Mouse (Mus musculus) neural tube, embryonic 10.5 days (tissue): Measurements from ENCODE around the gene Krt79.

Experiments
- DNase-seq: peaks from one replicate; pipeline ENCODE4 v3.0.0-alpha.2; 2017; ENCODE audit warnings: low spot score; ENCODE audit errors: extremely low spot score

The Krt79 gene

GRCm38 (mm10) chr15:101940274-101940829, at the start of gene Krt79:
Gene Krt79 (minus strand): TSS chr15:101940324.
- no peak for DNase-seq

GRCm38 (mm10) chr15:101988714-101989113, 48.6 kb upstream of the Krt79 start:
- no peak for DNase-seq

DNA sequence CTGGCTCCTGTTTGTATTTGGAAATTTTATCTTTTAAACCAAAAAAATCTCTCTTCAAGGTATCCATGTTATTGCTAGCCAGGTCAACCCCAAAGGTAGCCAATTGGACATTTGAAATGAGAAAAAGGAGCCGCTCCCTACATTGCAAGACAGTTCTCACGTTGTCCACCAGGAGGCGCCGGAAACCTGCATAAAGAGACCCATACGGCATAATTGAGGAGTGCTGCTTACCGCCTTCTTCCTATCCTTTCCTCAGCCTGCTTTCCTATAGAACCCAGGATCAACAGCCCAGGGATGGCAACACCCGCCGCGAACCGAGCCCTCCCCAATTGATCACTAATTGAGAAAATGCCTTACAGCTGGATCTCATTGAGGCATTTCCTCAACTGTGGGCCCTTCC, 48.0 kb upstream of the Krt79 start:
- peak; percentile 91 for DNase-seq

GRCm38 (mm10) chr15:101984746-101985145, 44.6 kb upstream of the Krt79 start:
- no peak for DNase-seq

DNA sequence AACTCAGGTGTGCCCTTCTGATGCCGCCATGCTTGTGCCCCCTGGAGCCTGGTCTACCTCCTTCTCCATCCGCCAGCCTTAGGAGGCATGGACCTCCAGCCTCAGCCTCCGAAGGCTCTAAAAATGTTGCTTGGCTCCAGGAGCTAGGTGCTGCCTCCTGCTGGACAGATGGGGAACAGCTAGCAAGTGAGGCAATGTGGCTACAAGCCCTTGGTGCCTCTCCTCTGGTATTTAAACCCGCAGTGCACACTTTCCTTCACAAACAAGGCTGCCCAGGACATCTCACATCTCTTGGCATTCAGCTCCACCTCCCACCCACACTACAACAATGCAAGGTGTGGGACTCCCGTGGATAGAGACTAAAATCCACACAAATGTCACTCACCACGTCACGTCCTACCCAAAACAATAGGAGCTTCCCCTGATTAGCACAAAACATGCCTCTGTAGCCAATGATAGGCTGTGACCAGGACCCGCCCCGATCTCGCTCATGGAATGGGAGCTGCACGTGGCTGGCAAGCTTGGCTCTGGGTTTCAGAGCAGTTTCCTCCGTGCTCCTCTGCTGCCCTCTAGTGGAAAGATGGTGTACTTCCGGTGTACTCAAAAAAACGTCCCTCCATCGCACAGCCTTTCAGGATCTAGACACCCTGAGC, 44.0 kb upstream of the Krt79 start:
- DNase-seq = peak; percentile 96

DNA sequence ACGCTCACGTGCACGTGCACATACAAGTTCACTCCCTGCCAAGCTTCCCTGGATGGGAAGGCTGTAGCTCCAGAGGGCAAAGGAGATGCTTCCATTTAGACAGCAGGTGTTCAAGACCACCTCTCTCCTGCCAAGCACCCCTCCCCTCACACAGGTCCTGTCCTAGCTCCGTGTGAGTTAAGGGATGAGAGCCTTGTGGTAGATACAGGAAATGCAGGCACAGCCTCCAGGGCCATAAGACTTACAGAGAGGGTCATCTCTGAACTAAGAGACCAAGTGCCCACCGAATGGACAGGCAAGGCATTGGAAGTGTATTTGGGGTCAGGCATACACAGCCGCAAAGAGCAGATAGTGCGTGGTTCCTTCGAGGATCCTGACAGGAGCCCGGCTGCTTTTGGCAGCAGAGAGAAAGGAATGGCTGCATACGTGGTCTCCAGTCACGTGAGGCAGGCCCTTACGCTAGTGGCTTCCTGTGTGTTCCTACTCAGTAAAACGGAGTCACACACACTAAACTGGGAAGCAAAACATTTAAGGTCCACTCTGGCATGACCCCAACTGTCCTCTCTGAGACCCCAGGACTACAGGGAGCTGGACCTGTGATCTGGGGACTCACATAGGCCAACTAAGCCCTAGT, 43.3 kb upstream of the Krt79 start:
- DNase-seq = no peak

GRCm38 (mm10) chr15:101980849-101981248, 40.7 kb upstream of the Krt79 start:
- no peak for DNase-seq

- DNase-seq = peak; percentile 79
Observed at GRCm38 (mm10) chr15:101977043-101977726, 37.1 kb upstream of the Krt79 start.

DNA sequence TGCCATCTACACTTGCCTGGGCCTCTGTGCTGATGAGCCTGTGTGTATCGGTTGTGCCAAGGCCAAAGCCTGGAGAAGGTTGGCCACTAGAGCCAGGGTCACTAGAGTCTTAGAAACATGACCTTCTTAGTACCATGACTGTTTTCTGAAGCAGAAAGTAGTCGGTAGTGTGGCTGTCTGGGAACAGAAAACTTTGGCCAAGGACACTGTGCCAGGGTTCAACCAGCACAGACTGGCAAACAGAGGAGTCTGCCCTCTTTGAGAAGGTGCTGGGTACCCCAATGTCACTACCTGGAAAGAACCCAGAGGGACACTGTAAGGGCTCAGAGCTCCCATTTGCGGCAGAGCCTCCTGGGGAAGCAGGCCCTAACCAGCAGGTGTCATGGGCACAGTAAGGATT, 36.5 kb upstream of the Krt79 start:
- DNase-seq = no peak

DNA sequence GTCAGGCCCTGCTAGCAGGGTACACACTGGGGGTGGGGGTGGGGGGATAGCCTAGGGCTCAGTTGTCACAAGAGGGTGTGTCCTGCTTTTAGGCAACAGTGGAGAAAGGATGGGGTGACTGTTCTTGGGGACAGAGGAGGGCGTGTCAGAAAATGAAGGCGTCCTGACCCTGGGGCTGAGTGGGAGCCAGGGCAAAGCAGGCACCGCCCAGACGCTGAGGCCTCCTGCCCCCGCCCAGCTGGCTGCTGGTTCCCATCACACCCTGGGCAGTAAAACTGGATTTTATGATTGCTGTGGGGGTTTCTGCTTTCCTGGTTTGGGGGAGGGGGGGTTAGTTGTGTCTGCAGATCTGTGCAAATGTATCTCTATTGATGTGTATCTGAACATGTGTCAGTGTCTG, 35.9 kb upstream of the Krt79 start:
- DNase-seq = no peak

DNA sequence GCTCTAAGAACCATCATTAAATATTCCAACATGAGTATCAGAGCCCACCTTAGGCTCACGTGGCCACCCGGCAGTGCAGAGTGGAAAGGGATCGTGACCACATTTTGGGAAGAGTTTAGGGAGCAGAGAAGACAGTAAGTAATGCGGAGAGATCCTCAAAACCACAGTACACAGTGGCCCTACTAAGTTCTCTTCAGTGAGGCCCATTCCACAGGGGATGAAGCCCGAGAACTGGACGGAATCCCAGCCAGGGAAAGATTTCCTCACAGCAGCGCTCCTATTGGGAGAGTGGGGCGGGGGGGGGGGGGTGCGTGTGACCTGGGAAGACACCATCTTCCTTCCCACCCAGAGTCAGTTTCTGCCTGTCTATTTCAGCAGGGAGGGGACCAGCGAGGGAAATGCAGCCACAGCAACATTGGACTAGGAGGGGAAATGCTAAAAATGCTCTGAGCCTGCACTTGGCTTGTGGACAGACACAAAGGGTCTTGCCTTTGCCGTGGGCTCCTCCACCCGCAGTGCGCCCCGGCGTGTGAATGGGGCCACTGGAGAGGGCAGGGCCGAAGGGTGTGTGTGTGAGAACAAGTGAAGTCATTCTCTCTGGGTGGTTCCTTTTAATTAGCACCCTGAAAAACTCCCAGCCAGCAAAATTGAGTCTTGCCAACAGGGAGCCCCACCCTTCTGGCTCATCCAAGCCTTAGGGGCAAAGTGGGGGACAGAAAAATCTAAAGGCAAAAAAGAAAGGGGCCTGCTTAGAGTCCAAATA, 34.1 kb upstream of the Krt79 start:
- no peak for DNase-seq

- DNase-seq = peak; percentile 100
Observed at GRCm38 (mm10) chr15:101973414-101974077, 33.4 kb upstream of the Krt79 start.

- peak; percentile 71 for DNase-seq
Observed at GRCm38 (mm10) chr15:101970536-101970935, 30.4 kb upstream of the Krt79 start.

DNA sequence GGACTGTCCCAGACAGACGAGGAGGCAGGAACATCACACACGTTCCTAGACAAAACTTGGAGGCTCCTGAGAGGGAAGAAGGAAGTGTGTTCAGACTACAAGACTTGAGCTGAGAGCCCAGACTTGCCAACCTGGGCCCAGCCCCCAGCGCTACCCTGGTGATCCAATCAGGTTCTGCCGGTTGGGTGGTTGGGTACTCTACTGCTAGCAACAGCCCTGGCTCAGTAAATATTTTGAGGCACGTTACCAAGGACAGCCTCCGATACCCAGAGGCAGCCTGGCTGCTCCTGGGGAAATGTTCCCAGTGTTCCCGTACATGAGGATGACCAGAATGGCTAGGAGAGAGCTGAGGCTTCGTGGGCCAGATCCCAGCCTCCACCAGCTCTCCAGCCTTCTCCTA, 26.7 kb upstream of the Krt79 start:
- DNase-seq = no peak

DNA sequence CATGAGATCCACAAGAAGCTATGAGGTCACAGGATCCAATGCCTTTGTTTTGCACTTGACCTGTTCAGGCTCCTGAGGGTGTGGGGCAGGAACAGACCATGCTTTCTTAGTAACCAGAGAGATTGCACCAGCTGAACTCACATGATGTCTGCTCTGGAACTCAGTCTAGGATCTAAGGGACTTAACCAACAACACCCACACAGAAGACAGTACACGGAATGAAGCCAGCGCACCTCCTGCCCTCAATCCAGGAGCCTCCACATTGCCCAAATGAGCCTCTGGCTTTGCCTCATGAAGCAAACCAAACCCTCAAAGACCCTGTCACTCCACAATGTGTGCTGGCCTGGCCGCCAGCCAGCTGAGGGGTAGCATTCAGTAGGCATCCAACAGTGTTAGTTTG, 18.8 kb upstream of the Krt79 start:
- DNase-seq = no peak

GRCm38 (mm10) chr15:101954187-101954586, 14.1 kb upstream of the Krt79 start, which contains the start of gene Krt78:
Gene Krt78 (minus strand): TSS chr15:101954287.
- no peak for DNase-seq

DNA sequence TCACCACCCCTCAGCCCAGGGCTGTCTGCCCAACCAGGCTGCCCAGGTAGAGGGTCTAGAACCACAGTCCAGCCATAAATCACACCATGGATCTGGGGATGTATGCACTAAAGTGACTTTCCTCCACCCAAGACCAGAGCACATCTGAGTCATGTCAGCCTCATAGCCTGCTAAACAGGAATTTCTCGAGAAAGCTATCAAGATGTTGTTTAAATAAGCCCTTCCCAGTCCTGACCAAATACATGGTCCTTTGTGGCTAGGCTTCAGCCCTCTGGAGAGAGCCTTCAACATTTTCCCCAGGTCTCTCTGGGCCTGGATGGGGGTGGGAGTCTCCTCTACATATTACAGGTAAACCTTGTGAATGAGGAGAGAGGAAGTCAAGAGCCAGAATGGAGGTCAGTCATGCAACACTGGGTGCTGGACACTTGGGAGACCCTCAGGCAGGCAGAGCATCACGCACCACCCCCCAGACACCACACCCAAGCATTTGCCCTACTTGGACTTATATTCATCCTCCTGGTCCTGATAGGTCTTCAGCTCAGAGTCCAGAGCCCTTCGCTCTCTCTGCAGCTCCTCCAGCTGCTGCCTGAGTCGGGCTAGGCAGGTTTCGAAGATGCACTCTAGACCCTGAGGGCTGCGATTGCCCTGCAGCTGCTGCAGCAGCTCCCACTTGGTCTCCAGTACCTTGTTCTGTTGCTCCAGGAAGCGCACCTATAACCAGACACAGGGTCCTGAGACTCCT, 12.8 kb upstream of the Krt79 start:
- DNase-seq = no peak

DNA sequence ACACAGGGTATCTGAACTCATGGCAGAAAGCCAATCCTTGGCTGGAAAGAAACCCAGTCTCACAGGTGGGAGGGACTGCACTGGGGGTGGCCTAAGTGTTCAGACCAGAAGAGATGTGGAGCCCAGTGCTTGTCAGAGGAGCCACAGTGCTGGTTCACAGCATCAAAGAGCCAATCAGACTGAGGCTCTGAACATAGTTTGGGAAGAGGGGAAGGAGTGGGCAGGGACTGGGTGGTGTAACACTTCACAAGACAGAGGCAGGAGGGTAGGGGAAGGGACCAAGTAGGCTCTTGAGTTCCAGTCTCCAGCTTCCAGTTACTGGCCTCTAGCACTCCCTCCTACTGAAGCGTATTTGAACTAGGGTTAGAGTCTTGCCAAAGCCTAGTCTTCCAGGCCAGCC, 5.3 kb upstream of the Krt79 start:
- no peak for DNase-seq

GRCm38 (mm10) chr15:101941948-101942347, 1.8 kb upstream of the Krt79 start:
- no peak for DNase-seq

GRCm38 (mm10) chr15:101938600-101939308, 1.4 kb downstream of the Krt79 start:
- DNase-seq = no peak
